Mouse (Mus musculus): ENCODE data around the gene Sh3rf3.

- TF ChIP-seq CHD2 (IDR thresholded peaks at IDR 0.05; ENCODE audit: low read depth, low read length) (no peak), ZNF384 (IDR thresholded peaks at IDR 0.05; ENCODE audit: low read depth, low read length) (no peak), HCFC1 (IDR thresholded peaks at IDR 0.05; ENCODE audit: borderline replicate concordance, insufficient read depth, low read length) (no peak)
Measured at GRCm38 (mm10) chr10:58935606-58936005, 122.4 kb downstream of the Sh3rf3 start.
